Mouse (Mus musculus) embryonic facial prominence, embryonic 13.5 days (tissue): ENCODE data around the gene Gm10322. TPM values are rescaled to one million over a fixed set of nuclear protein-coding genes. Genes with fewer than 3 reads are reported as not detected.

ENCODE experiments used
- ATAC-seq: fragments of 200-750 bp; cut with Nextera tagmentation; 2 replicates; pipeline ENCODE4 v1.8.0; 2017; ENCODE audit warnings: low read depth; ENCODE audit not compliant: insufficient number of reproducible peaks, insufficient read depth, low FRiP score, low TSS enrichment
- H3K27ac ChIP-seq: fragments of 300-500 bp; sonication (generic); 2 replicates; pipeline ENCODE4 v1.5.1; 2015; ENCODE audit warnings: moderate library complexity, mild to moderate bottlenecking, inconsistent platforms
- H3K27me3 ChIP-seq: fragments of 300-500 bp; sonication (generic); 2 replicates; pipeline ENCODE4 v1.6.1; 2015; ENCODE audit warnings: mild to moderate bottlenecking, inconsistent platforms
- H3K36me3 ChIP-seq: fragments of 300-500 bp; sonication (generic); 2 replicates; pipeline ENCODE4 v1.6.1; 2015; ENCODE audit warnings: mild to moderate bottlenecking, inconsistent platforms
- H3K4me1 ChIP-seq: fragments of 300-500 bp; sonication (generic); 2 replicates; pipeline ENCODE4 v1.6.1; 2015; ENCODE audit warnings: inconsistent platforms
- H3K4me2 ChIP-seq: fragments of 300-500 bp; sonication (generic); 2 replicates; pipeline ENCODE4 v1.6.1; 2015; ENCODE audit warnings: moderate library complexity, mild to moderate bottlenecking, inconsistent platforms
- H3K4me3 ChIP-seq: fragments of 300-500 bp; sonication (generic); 2 replicates; pipeline ENCODE4 v1.5.1; 2015; ENCODE audit warnings: mild to moderate bottlenecking, inconsistent platforms
- H3K9ac ChIP-seq: fragments of 300-500 bp; sonication (generic); 2 replicates; pipeline ENCODE4 v1.6.1; 2015; ENCODE audit warnings: mild to moderate bottlenecking, inconsistent platforms
- H3K9me3 ChIP-seq: fragments of 300-500 bp; sonication (generic); 2 replicates; pipeline ENCODE4 v1.6.1; 2016; ENCODE audit warnings: inconsistent platforms
- WGBS: fragments of 180-500 bp; shearing (Covaris S2); methylation state at CpG from one replicate; pipeline ENCODE4 v1.1.7; 2015; ENCODE audit warnings: mixed read lengths; 5-methylcytosine and 5-hydroxymethylcytosine counted together
- polyA plus RNA-seq: library from polyadenylated mRNA; unstranded; fragments of >200 nt; fragmentation: Nextera tagmentation; extraction: Ambion mirVana; gene quantifications from 2 replicates; pipeline ENCODE4 v1.2.1, GENCODE M21; 2015

The Gm10322 gene
- polyA plus RNA-seq, result not detected in 2 replicates

- H3K9ac ChIP-seq, result peak within 1 kb of the TSS; percentile 92
- peak within 1 kb of the TSS; percentile 87 for H3K27ac ChIP-seq
- ATAC-seq, result peak; percentile 65
These were observed at the start of gene Gm10322 for GRCm38 (mm10) chr10:59615981-59616520. Gene Gm10322, plus strand, starts transcription at chr10:59616063.

GRCm38 (mm10) chr10:59566968-59567367 lies 48.9 kb upstream of the Gm10322 start:
- ATAC-seq, result no peak
- no peak overlapping the region for H3K4me3 ChIP-seq
- no peaks in the 10 kb centered on the region for H3K36me3 ChIP-seq
- H3K27ac ChIP-seq, result no peak overlapping the region
- H3K4me2 ChIP-seq, result no peak overlapping the region
- no peaks in the 10 kb centered on the region for H3K27me3 ChIP-seq
- H3K9ac ChIP-seq, result no peak overlapping the region
- H3K9me3 ChIP-seq, result no peaks in the 10 kb centered on the region
- WGBS, result 90% methylated on average over 13 of the region's 13 CpGs
- H3K4me1 ChIP-seq, result peaks cover 21% of the 10 kb centered on the region

More at GRCm38 (mm10) chr10:59615981-59616520, at the start of gene Gm10322:
- Histone ChIP-seq H3K36me3 (no peaks in the 10 kb centered on the region), H3K9me3 (no peaks in the 10 kb centered on the region), H3K4me1 (peaks cover 23% of the 10 kb centered on the region), H3K4me3 (peak within 1 kb of the TSS; percentile 89), H3K4me2 (peak within 1 kb of the TSS; percentile 85), H3K27me3 (no peaks in the 10 kb centered on the region)
- under 1% methylated on average over 48 of the region's 51 CpGs for whole genome bisulfite sequencing

- H3K4me2 ChIP-seq, result no peak overlapping the region
- H3K9ac ChIP-seq, result no peak overlapping the region
- H3K9me3 ChIP-seq, result peaks cover 8% of the 10 kb centered on the region; the same call in 1 of the 2 replicates
- H3K4me1 ChIP-seq, result peaks cover 21% of the 10 kb centered on the region
- no peak for ATAC-seq
- WGBS, result 81% methylated on average over 10 of the region's 10 CpGs
- no peak overlapping the region for H3K4me3 ChIP-seq
- no peak overlapping the region for H3K27ac ChIP-seq
- no peaks in the 10 kb centered on the region for H3K36me3 ChIP-seq
- H3K27me3 ChIP-seq, result no peaks in the 10 kb centered on the region
These were observed 47.0 kb upstream of the Gm10322 start for GRCm38 (mm10) chr10:59568665-59569480.

- Histone ChIP-seq H3K9ac (no peak overlapping the region), H3K9me3 (peaks cover 8% of the 10 kb centered on the region; the same call in 1 of the 2 replicates), H3K4me1 (peaks cover 18% of the 10 kb centered on the region), H3K4me2 (no peak overlapping the region), H3K27me3 (no peaks in the 10 kb centered on the region), H3K4me3 (no peak overlapping the region), H3K36me3 (no peaks in the 10 kb centered on the region), H3K27ac (no peak overlapping the region)
- WGBS, result 93% methylated on average over 1 of the region's 1 CpGs
- no peak for ATAC-seq
These were observed 46.4 kb upstream of the Gm10322 start for GRCm38 (mm10) chr10:59569481-59569869.

GRCm38 (mm10) chr10:59570360-59570759 lies 45.5 kb upstream of the Gm10322 start:
- Histone ChIP-seq H3K4me1 (peaks cover 14% of the 10 kb centered on the region), H3K4me3 (no peak overlapping the region), H3K9me3 (peaks cover 8% of the 10 kb centered on the region; the same call in 1 of the 2 replicates), H3K4me2 (no peak overlapping the region), H3K27me3 (no peaks in the 10 kb centered on the region), H3K9ac (no peak overlapping the region), H3K36me3 (no peaks in the 10 kb centered on the region), H3K27ac (no peak overlapping the region)
- WGBS, result 86% methylated on average over 6 of the region's 6 CpGs
- no peak for ATAC-seq

- Histone ChIP-seq H3K9me3 (peaks cover 8% of the 10 kb centered on the region; the same call in 1 of the 2 replicates), H3K4me2 (no peak overlapping the region), H3K36me3 (no peaks in the 10 kb centered on the region), H3K9ac (no peak overlapping the region), H3K4me3 (no peak overlapping the region), H3K27ac (no peak overlapping the region), H3K27me3 (no peaks in the 10 kb centered on the region), H3K4me1 (peaks cover 11% of the 10 kb centered on the region)
- WGBS, result 71% methylated on average over 2 of the region's 2 CpGs
- no peak for ATAC-seq
These were observed 45.1 kb upstream of the Gm10322 start for GRCm38 (mm10) chr10:59570780-59571179.

GRCm38 (mm10) chr10:59571273-59571672 lies 44.6 kb upstream of the Gm10322 start:
- no peak for ATAC-seq
- Histone ChIP-seq H3K4me3 (no peak overlapping the region), H3K27ac (no peak overlapping the region), H3K9ac (no peak overlapping the region), H3K36me3 (no peaks in the 10 kb centered on the region), H3K27me3 (no peaks in the 10 kb centered on the region), H3K9me3 (peaks cover 8% of the 10 kb centered on the region; the same call in 1 of the 2 replicates), H3K4me1 (0 out of 2 replicates have a peak, but pooled peaks cover 6% of the 10 kb centered on the region), H3K4me2 (no peak overlapping the region)
- WGBS, result 91% methylated on average over 4 of the region's 4 CpGs

- 0 out of 2 replicates have a peak, but pooled peaks cover 3% of the 10 kb centered on the region for H3K4me1 ChIP-seq
- peaks cover 8% of the 10 kb centered on the region; the same call in 1 of the 2 replicates for H3K9me3 ChIP-seq
- 89% methylated on average over 5 of the region's 5 CpGs for WGBS
- ATAC-seq, result no peak
- H3K36me3 ChIP-seq, result no peaks in the 10 kb centered on the region
- no peak overlapping the region for H3K27ac ChIP-seq
- no peaks in the 10 kb centered on the region for H3K27me3 ChIP-seq
- no peak overlapping the region for H3K9ac ChIP-seq
- no peak overlapping the region for H3K4me3 ChIP-seq
- no peak overlapping the region for H3K4me2 ChIP-seq
These were observed 43.9 kb upstream of the Gm10322 start for GRCm38 (mm10) chr10:59571964-59572363.

- H3K9me3 ChIP-seq, result peaks cover 8% of the 10 kb centered on the region; the same call in 1 of the 2 replicates
- H3K4me3 ChIP-seq, result no peak overlapping the region
- WGBS, result 33% methylated on average over 5 of the region's 5 CpGs
- H3K4me2 ChIP-seq, result no peak overlapping the region
- H3K27ac ChIP-seq, result no peak overlapping the region
- no peak overlapping the region for H3K9ac ChIP-seq
- no peak for ATAC-seq
- peaks cover 14% of the 10 kb centered on the region for H3K4me1 ChIP-seq
- H3K36me3 ChIP-seq, result no peaks in the 10 kb centered on the region
- H3K27me3 ChIP-seq, result no peaks in the 10 kb centered on the region
These were observed 39.6 kb upstream of the Gm10322 start for GRCm38 (mm10) chr10:59576305-59576704.

- H3K36me3 ChIP-seq, result 0 out of 2 replicates have a peak, but pooled peaks cover under 1% of the 10 kb centered on the region
- no peak overlapping the region for H3K27ac ChIP-seq
- ATAC-seq, result no peak
- H3K27me3 ChIP-seq, result no peaks in the 10 kb centered on the region
- peaks cover 5% of the 10 kb centered on the region; the same call in 1 of the 2 replicates for H3K9me3 ChIP-seq
- peaks cover 14% of the 10 kb centered on the region for H3K4me1 ChIP-seq
- WGBS, result 54% methylated on average over 12 of the region's 12 CpGs
- H3K4me3 ChIP-seq, result no peak overlapping the region
- H3K9ac ChIP-seq, result no peak overlapping the region
- 0 out of 2 replicates have a peak overlapping the region, but pooled peaks have one; percentile 3 for H3K4me2 ChIP-seq
These were observed 37.7 kb upstream of the Gm10322 start for GRCm38 (mm10) chr10:59577871-59578801.

- Histone ChIP-seq H3K9ac (no peak overlapping the region), H3K27ac (no peak overlapping the region), H3K4me3 (no peak overlapping the region), H3K27me3 (no peaks in the 10 kb centered on the region), H3K9me3 (no peaks in the 10 kb centered on the region), H3K4me2 (no peak overlapping the region), H3K4me1 (peaks cover 14% of the 10 kb centered on the region), H3K36me3 (peaks cover 5% of the 10 kb centered on the region; the same call in 1 of the 2 replicates)
- ATAC-seq, result no peak
- WGBS, result 77% methylated on average over 3 of the region's 3 CpGs
These were observed 36.2 kb upstream of the Gm10322 start for GRCm38 (mm10) chr10:59579645-59580044.
